In genomic region chr8:47852737-47853136, GRCm38 (mm10) we compare ENCODE assay signal across 11 mouse cellular contexts. TPM values are rescaled to one million over a fixed set of nuclear protein-coding genes. Genes with fewer than 3 reads are reported as not detected.
DNase-seq lines count a peak whose midpoint lies in the region; ATAC-seq and TF ChIP-seq lines count a peak whose summit lies in the region.
"Had no signal": no experiment of that assay in that cellular context is flagged by ENCODE, and none has a peak within 500 bp of the region (broad histone marks: within the 10 kb centered on the region; RNA-seq: fewer than 3 reads in every experiment).

No protein-coding gene starts in this region.

- no peak for DNase-seq in kidney, postnatal 36 days
- no peak for DNase-seq in spleen, postnatal 36 days (ENCODE audit: low spot score in 2 of 2)
- no peak for DNase-seq in liver, embryonic 11.5 days (ENCODE audit: low spot score)
- DNase-seq: cerebellum, adult 11-12 months; left cerebral cortex, postnatal 4 days had no signal

- TF ChIP-seq CTCF in C2C12 (IDR thresholded peaks at IDR 0.05; ENCODE audit: control insufficient read depth, insufficient read depth, insufficient read length), result no peak

- WGBS in kidney, embryonic 15.5 days, result 70% methylated on average over 5 of the region's 5 CpGs
- WGBS in embryonic facial prominence, embryonic 15.5 days, result 72% methylated on average over 5 of the region's 5 CpGs
- 76% methylated on average over 5 of the region's 5 CpGs for WGBS in stomach, embryonic 15.5 days
- WGBS in liver, embryonic 11.5 days, result 77% methylated on average over 5 of the region's 5 CpGs

- H3K36me3 ChIP-seq in kidney, embryonic 15.5 days, result peaks cover 80% of the 10 kb centered on the region
- H3K36me3 ChIP-seq in C2C12 (ENCODE audit: control insufficient read depth, insufficient read depth), result peaks cover 54% of the 10 kb centered on the region
- peaks cover 55% of the 10 kb centered on the region for H3K36me3 ChIP-seq in embryonic facial prominence, embryonic 15.5 days
- H3K36me3 ChIP-seq in stomach, embryonic 15.5 days, result peaks cover 30% of the 10 kb centered on the region
- H3K36me3 ChIP-seq in liver, embryonic 11.5 days (ENCODE audit: control insufficient read depth, insufficient read depth, low read length), result 0 out of 2 replicates have a peak, but pooled peaks cover 2% of the 10 kb centered on the region

- no peaks in the 10 kb centered on the region for H3K9me3 ChIP-seq in kidney, embryonic 15.5 days (replicated peaks)
- H3K9me3 ChIP-seq in embryonic facial prominence, embryonic 15.5 days (replicated peaks), result no peaks in the 10 kb centered on the region
- H3K9me3 ChIP-seq in stomach, embryonic 15.5 days, result no peaks in the 10 kb centered on the region
- H3K9me3 ChIP-seq in liver, embryonic 11.5 days (ENCODE audit: control insufficient read depth, low read length), result no peaks in the 10 kb centered on the region

- no peaks in the 10 kb centered on the region for H3K79me3 ChIP-seq in C2C12 (ENCODE audit: low read depth)

- no peaks in the 10 kb centered on the region for H3K79me2 ChIP-seq in C2C12 (ENCODE audit: control insufficient read depth, insufficient read depth)

- no peak overlapping the region for H3ac ChIP-seq in C2C12 (ENCODE audit: control insufficient read depth, insufficient read length, low read depth)

- no peak for ATAC-seq in kidney, embryonic 15.5 days (replicated peaks; ENCODE audit: low FRiP score)
- no peak for ATAC-seq in embryonic facial prominence, embryonic 15.5 days (ENCODE audit: insufficient number of reproducible peaks, low FRiP score, low TSS enrichment, low read depth)
- no peak for ATAC-seq in stomach, embryonic 15.5 days (ENCODE audit: insufficient read depth, low FRiP score, low read depth)
- ATAC-seq in liver, embryonic 11.5 days (replicated peaks; ENCODE audit: low FRiP score), result no peak
- ATAC-seq: forebrain, embryonic 14.5 days had no signal

- no peak overlapping the region for H3K4me2 ChIP-seq in kidney, embryonic 15.5 days
- peak overlapping the region; percentile 43; the same call in 1 of the 2 replicates for H3K4me2 ChIP-seq in embryonic facial prominence, embryonic 15.5 days (replicated peaks)
- H3K4me2 ChIP-seq in stomach, embryonic 15.5 days, result 0 out of 2 replicates have a peak overlapping the region, but pooled peaks have one; percentile 45
- no peak overlapping the region for H3K4me2 ChIP-seq in liver, embryonic 11.5 days

- H3K27me3 ChIP-seq in kidney, embryonic 15.5 days, result no peaks in the 10 kb centered on the region
- no peaks in the 10 kb centered on the region for H3K27me3 ChIP-seq in C2C12 (ENCODE audit: control insufficient read depth, insufficient read depth, insufficient read length)
- no peaks in the 10 kb centered on the region for H3K27me3 ChIP-seq in embryonic facial prominence, embryonic 15.5 days
- no peaks in the 10 kb centered on the region for H3K27me3 ChIP-seq in stomach, embryonic 15.5 days (replicated peaks)
- no peaks in the 10 kb centered on the region for H3K27me3 ChIP-seq in liver, embryonic 11.5 days (replicated peaks; ENCODE audit: control insufficient read depth, insufficient read depth, low read length)

- H3K9ac ChIP-seq in kidney, embryonic 15.5 days, result no peak overlapping the region
- H3K9ac ChIP-seq in embryonic facial prominence, embryonic 15.5 days, result no peak overlapping the region
- H3K9ac ChIP-seq in stomach, embryonic 15.5 days, result no peak overlapping the region
- no peak overlapping the region for H3K9ac ChIP-seq in liver, embryonic 11.5 days (ENCODE audit: low read depth, low read length)

- no peak overlapping the region for H3K4me3 ChIP-seq in kidney, embryonic 15.5 days (replicated peaks)
- no peak overlapping the region for H3K4me3 ChIP-seq in C2C12 (ENCODE audit: insufficient read depth, poor library complexity, severe bottlenecking)
- H3K4me3 ChIP-seq in embryonic facial prominence, embryonic 15.5 days (replicated peaks), result no peak overlapping the region
- H3K4me3 ChIP-seq in stomach, embryonic 15.5 days (replicated peaks), result no peak overlapping the region
- H3K4me3 ChIP-seq in liver, embryonic 11.5 days (ENCODE audit: low read depth, low read length), result no peak overlapping the region

- H3K27ac ChIP-seq in kidney, embryonic 15.5 days, result 0 out of 2 replicates have a peak overlapping the region, but pooled peaks have one; percentile 76
- H3K27ac ChIP-seq in embryonic facial prominence, embryonic 15.5 days (replicated peaks), result peak overlapping the region; percentile 83
- peak overlapping the region; percentile 83 for H3K27ac ChIP-seq in stomach, embryonic 15.5 days
- no peak overlapping the region for H3K27ac ChIP-seq in liver, embryonic 11.5 days (ENCODE audit: low read depth, low read length)

- peaks cover 17% of the 10 kb centered on the region for H3K4me1 ChIP-seq in kidney, embryonic 15.5 days
- peaks cover 20% of the 10 kb centered on the region for H3K4me1 ChIP-seq in embryonic facial prominence, embryonic 15.5 days
- H3K4me1 ChIP-seq in stomach, embryonic 15.5 days, result peaks cover 11% of the 10 kb centered on the region; the same call in 1 of the 2 replicates
- no peaks in the 10 kb centered on the region for H3K4me1 ChIP-seq in liver, embryonic 11.5 days (replicated peaks; ENCODE audit: control insufficient read depth, insufficient read depth, low read length)

TF ChIP-seq in C2C12, 6 proteins besides CTCF, POLR2A, EP300 and RAD21:
- TF ChIP-seq MAX (IDR thresholded peaks at IDR 0.05), result no peak
- peak; percentile 75 for TF ChIP-seq MYOD1 (IDR thresholded peaks at IDR 0.05; ENCODE audit: control insufficient read depth, insufficient read length, low read depth)
TF ChIP-seq in C2C12: peak in this region for 1.

RNA-seq across cellular contexts. Expression of gene Cldn22, which starts 28.5 kb away (rescaled TPM):
- polyA plus RNA-seq in kidney, embryonic 15.5 days (2015; fragmentation: Nextera tagmentation; extraction: Ambion mirVana), result not detected in 2 replicates
- polyA plus RNA-seq in C2C12 (2012; fragmentation: generic; extraction: Trizol), result not detected
- not detected in 2 replicates for polyA plus RNA-seq in embryonic facial prominence, embryonic 15.5 days (2015; fragmentation: Nextera tagmentation; extraction: Ambion mirVana)
- not detected in 2 replicates for polyA plus RNA-seq in stomach, embryonic 15.5 days (2015; fragmentation: Nextera tagmentation; extraction: Ambion mirVana)
- not detected in 2 replicates for polyA plus RNA-seq in liver, embryonic 11.5 days (2014; fragmentation: Nextera tagmentation; extraction: Ambion mirVana)
- polyA plus RNA-seq: forebrain, embryonic 14.5 days; hindbrain, embryonic 11.5 days had no signal

RNA-seq across cellular contexts. Expression of gene Cldn24, which starts 30.8 kb away (rescaled TPM):
- not detected in 2 replicates for polyA plus RNA-seq in kidney, embryonic 15.5 days (2015; fragmentation: Nextera tagmentation; extraction: Ambion mirVana)
- not detected for polyA plus RNA-seq in C2C12 (2012; fragmentation: generic; extraction: Trizol)
- not detected in 2 replicates for polyA plus RNA-seq in embryonic facial prominence, embryonic 15.5 days (2015; fragmentation: Nextera tagmentation; extraction: Ambion mirVana)
- not detected in 2 replicates for polyA plus RNA-seq in stomach, embryonic 15.5 days (2015; fragmentation: Nextera tagmentation; extraction: Ambion mirVana)
- not detected in 2 replicates for polyA plus RNA-seq in liver, embryonic 11.5 days (2014; fragmentation: Nextera tagmentation; extraction: Ambion mirVana)
- polyA plus RNA-seq: forebrain, embryonic 14.5 days; hindbrain, embryonic 11.5 days had no signal

Comparison
In these comparisons a context has a peak if more than half of its experiments do, and no peak if none do; other contexts are left out.
1. H3K4me2 ChIP-seq: peak in embryonic facial prominence, embryonic 15.5 days (single experiment) and stomach, embryonic 15.5 days (single experiment); none in kidney, embryonic 15.5 days (single experiment) and liver, embryonic 11.5 days (single experiment).